Mouse (Mus musculus) heart, postnatal 0 days (tissue): ENCODE measurements around the gene Pde2a.

Source experiments
- CTCF ChIP-seq: IDR thresholded peaks from 2 replicates; pipeline ENCODE4 v1.5.1; 2016; ENCODE audit warnings: antibody characterized with exemption, control low read depth, low read depth
- EP300 ChIP-seq: IDR thresholded peaks from 2 replicates; pipeline ENCODE4 v1.6.1; 2016; ENCODE audit warnings: antibody characterized with exemption, low read depth

DNA sequence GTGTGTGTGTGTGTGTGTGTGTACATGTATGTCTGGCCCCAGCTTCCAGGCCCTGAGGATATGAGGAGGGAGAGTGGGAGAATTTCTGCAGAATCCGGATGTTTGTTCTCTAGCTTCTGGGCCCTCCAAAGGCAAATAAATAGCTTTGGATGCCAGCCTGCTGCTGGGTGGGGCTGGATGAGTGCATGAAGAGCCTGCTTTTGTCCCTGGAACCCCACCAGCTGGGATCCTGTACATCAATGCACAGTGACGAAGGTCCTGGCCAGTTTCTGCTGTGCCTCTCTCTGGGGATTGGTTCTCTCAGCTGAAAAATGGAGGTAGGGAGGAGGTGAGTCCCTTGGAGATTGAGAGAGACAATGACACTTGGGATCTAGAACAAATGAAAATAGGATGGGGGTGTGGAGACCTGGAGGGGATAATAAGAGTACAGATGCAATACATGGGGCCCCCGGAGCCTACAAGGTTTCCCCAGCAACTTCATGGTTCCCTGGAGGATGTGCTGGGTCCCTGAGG is 50.5 kb downstream of the Pde2a start:
- TF ChIP-seq CTCF = no peak
- TF ChIP-seq EP300 = no peak
